Mouse (Mus musculus): ENCODE measurements around the gene Chst4. TPM values are rescaled to one million over a fixed set of nuclear protein-coding genes. Genes with fewer than 3 reads are reported as not detected.
"Not testable (repeated sequence)": the region's sequence is repeated elsewhere in the genome, so short reads cannot be mapped to it uniquely, and the experiment has no call there.

Gene Chst4
- polyA plus RNA-seq, 1 experiment from 2014 or later, result not detected

- no peak for TF ChIP-seq CTCF (IDR thresholded peaks at IDR 0.05; ENCODE audit: low read depth)
- no peak overlapping the region for H3K4me3 ChIP-seq (ENCODE audit: low read depth, low read length)
- H3K36me3 ChIP-seq (ENCODE audit: insufficient read depth), result no peaks in the 10 kb centered on the region
- WGBS, result 66% methylated on average over 4 of the region's 4 CpGs
- no peak overlapping the region for H3K4me2 ChIP-seq
- H3K4me1 ChIP-seq (ENCODE audit: insufficient read depth), result no peaks in the 10 kb centered on the region
- H3K9me3 ChIP-seq (ENCODE audit: low read depth, low read length), result no peaks in the 10 kb centered on the region
- ATAC-seq (ENCODE audit: insufficient read depth) (no peak), DNase-seq (no peak)
- H3K27me3 ChIP-seq (ENCODE audit: insufficient read depth, low read length), result no peaks in the 10 kb centered on the region
- no peak overlapping the region for H3K27ac ChIP-seq (ENCODE audit: low read depth)
- H3K9ac ChIP-seq, result no peak overlapping the region
Observed at GRCm38 (mm10) chr8:110034331-110034730, 5.2 kb downstream of the Chst4 start.

GRCm38 (mm10) chr8:110033771-110034170 lies 5.8 kb downstream of the Chst4 start:
- not testable (repeated sequence) for H3K4me2 ChIP-seq; H3K4me1 ChIP-seq (ENCODE audit: insufficient read depth); H3K4me3 ChIP-seq (ENCODE audit: low read depth, low read length); H3K36me3 ChIP-seq (ENCODE audit: insufficient read depth); H3K9ac ChIP-seq; ATAC-seq (ENCODE audit: insufficient read depth); DNase-seq; H3K27ac ChIP-seq (ENCODE audit: low read depth); H3K9me3 ChIP-seq (ENCODE audit: low read depth, low read length); H3K27me3 ChIP-seq (ENCODE audit: insufficient read depth, low read length)
- WGBS, result 32% methylated on average over 8 of the region's 8 CpGs

- Histone ChIP-seq H3K36me3 (ENCODE audit: insufficient read depth) (no peaks in the 10 kb centered on the region), H3K4me2 (no peak overlapping the region), H3K4me1 (ENCODE audit: insufficient read depth) (no peaks in the 10 kb centered on the region), H3K27ac (ENCODE audit: low read depth) (no peak overlapping the region), H3K9me3 (ENCODE audit: low read depth, low read length) (no peaks in the 10 kb centered on the region), H3K4me3 (ENCODE audit: low read depth, low read length) (no peak overlapping the region), H3K27me3 (ENCODE audit: insufficient read depth, low read length) (no peaks in the 10 kb centered on the region), H3K9ac (no peak overlapping the region)
- WGBS, result 88% methylated on average over 10 of the region's 10 CpGs
- ATAC-seq (ENCODE audit: insufficient read depth) (no peak), DNase-seq (no peak)
- TF ChIP-seq CTCF (IDR thresholded peaks at IDR 0.05; ENCODE audit: low read depth), result no peak
Observed at GRCm38 (mm10) chr8:110022768-110023344, 16.7 kb downstream of the Chst4 start.

GRCm38 (mm10) chr8:110022081-110022480 lies 17.5 kb downstream of the Chst4 start:
- no peak overlapping the region for H3K4me2 ChIP-seq
- no peaks in the 10 kb centered on the region for H3K27me3 ChIP-seq (ENCODE audit: insufficient read depth, low read length)
- ATAC-seq (ENCODE audit: insufficient read depth), result no peak
- WGBS, result 41% methylated on average over 6 of the region's 6 CpGs
- no peaks in the 10 kb centered on the region for H3K9me3 ChIP-seq (ENCODE audit: low read depth, low read length)
- peak; percentile 19 for DNase-seq
- no peaks in the 10 kb centered on the region for H3K36me3 ChIP-seq (ENCODE audit: insufficient read depth)
- no peak overlapping the region for H3K9ac ChIP-seq
- H3K4me3 ChIP-seq (ENCODE audit: low read depth, low read length), result no peak overlapping the region
- no peak overlapping the region for H3K27ac ChIP-seq (ENCODE audit: low read depth)
- no peak for TF ChIP-seq CTCF (IDR thresholded peaks at IDR 0.05; ENCODE audit: low read depth)
- no peaks in the 10 kb centered on the region for H3K4me1 ChIP-seq (ENCODE audit: insufficient read depth)

GRCm38 (mm10) chr8:110010868-110011267 lies 28.7 kb downstream of the Chst4 start:
- no peaks in the 10 kb centered on the region for H3K27me3 ChIP-seq (ENCODE audit: insufficient read depth, low read length)
- no peak for ATAC-seq (ENCODE audit: insufficient read depth)
- 29% methylated on average over 5 of the region's 5 CpGs for WGBS
- H3K27ac ChIP-seq (ENCODE audit: low read depth), result no peak overlapping the region
- H3K4me1 ChIP-seq (ENCODE audit: insufficient read depth), result no peaks in the 10 kb centered on the region
- TF ChIP-seq CTCF (IDR thresholded peaks at IDR 0.05; ENCODE audit: low read depth), result peak; percentile 79
- H3K9me3 ChIP-seq (ENCODE audit: low read depth, low read length), result no peaks in the 10 kb centered on the region
- peak; percentile 77 for DNase-seq
- no peaks in the 10 kb centered on the region for H3K36me3 ChIP-seq (ENCODE audit: insufficient read depth)
- H3K4me2 ChIP-seq, result no peak overlapping the region
- no peak overlapping the region for H3K4me3 ChIP-seq (ENCODE audit: low read depth, low read length)
- H3K9ac ChIP-seq, result no peak overlapping the region

- Histone ChIP-seq H3K9me3 (ENCODE audit: low read depth, low read length) (no peaks in the 10 kb centered on the region), H3K36me3 (ENCODE audit: insufficient read depth) (no peaks in the 10 kb centered on the region), H3K27me3 (ENCODE audit: insufficient read depth, low read length) (no peaks in the 10 kb centered on the region), H3K4me1 (ENCODE audit: insufficient read depth) (no peaks in the 10 kb centered on the region), H3K27ac (ENCODE audit: low read depth) (no peak overlapping the region), H3K4me3 (ENCODE audit: low read depth, low read length) (no peak overlapping the region), H3K9ac (no peak overlapping the region), H3K4me2 (no peak overlapping the region)
- no peak for ATAC-seq (ENCODE audit: insufficient read depth)
- TF ChIP-seq CTCF (IDR thresholded peaks at IDR 0.05; ENCODE audit: low read depth), result no peak
- no peak for DNase-seq
- WGBS, result 67% methylated on average over 8 of the region's 8 CpGs
Observed at GRCm38 (mm10) chr8:110008995-110009446, 30.5 kb downstream of the Chst4 start.

GRCm38 (mm10) chr8:110008228-110008994 lies 31.1 kb downstream of the Chst4 start:
- H3K9me3 ChIP-seq (ENCODE audit: low read depth, low read length), result no peaks in the 10 kb centered on the region

More at GRCm38 (mm10) chr8:110008228-110008994, 31.1 kb downstream of the Chst4 start:
- H3K4me1 ChIP-seq (ENCODE audit: insufficient read depth), result no peaks in the 10 kb centered on the region
- 72% methylated on average over 25 of the region's 26 CpGs for WGBS
- ATAC-seq (ENCODE audit: insufficient read depth) (no peak), DNase-seq (no peak)
- no peak for TF ChIP-seq CTCF (IDR thresholded peaks at IDR 0.05; ENCODE audit: low read depth)
- H3K4me2 ChIP-seq, result no peak overlapping the region
- H3K4me3 ChIP-seq (ENCODE audit: low read depth, low read length), result no peak overlapping the region
- H3K27me3 ChIP-seq (ENCODE audit: insufficient read depth, low read length), result no peaks in the 10 kb centered on the region
- no peak overlapping the region for H3K27ac ChIP-seq (ENCODE audit: low read depth)
- H3K36me3 ChIP-seq (ENCODE audit: insufficient read depth), result no peaks in the 10 kb centered on the region
- H3K9ac ChIP-seq, result no peak overlapping the region

Data from lung, embryonic 14.5 days (tissue).